Mouse (Mus musculus): ENCODE measurements around the gene Acot7.

Gene Acot7

DNA sequence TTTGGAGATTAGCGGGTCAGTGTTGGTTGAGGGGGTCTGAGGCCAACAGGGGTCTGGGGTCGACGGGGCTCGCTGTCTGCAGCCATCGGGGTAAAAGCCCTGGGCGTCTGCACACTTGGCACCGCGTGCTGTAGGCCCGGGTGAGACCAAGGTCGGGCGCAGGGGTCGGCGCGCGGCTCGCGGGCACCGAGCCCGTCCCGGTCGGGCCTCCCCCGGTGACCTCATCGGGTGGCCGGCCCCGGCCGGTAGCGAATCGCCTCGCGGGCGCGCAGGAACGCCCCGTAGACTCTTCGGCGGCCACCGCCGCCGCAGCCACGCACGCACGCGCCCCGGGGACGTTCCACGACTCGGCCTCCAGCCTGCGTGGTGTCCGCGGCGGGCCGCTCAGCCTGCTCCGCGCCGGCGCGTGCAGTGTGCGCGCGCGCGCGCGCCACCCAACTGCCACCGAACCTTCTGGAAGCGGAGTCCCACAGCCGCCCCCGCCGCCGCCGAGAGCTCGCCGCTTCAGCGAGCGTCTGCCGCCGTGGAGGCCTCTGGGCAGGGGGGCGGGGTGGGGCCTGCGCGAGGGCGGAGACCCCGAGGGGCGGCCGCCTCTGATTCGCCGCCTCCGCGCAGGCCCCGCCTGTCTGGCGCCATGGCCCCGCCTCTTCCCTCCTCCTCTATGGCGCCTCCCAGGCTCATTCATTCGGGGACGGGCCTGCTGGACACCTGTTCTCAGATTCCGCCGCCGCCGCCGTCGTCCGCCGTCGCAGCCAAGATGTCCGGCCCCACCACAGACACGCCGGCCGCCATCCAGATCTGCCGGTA is at the start of gene Acot7:
Gene Acot7 (plus strand): TSS at position 598 of the 807 bp plus-strand sequence.
- DNase-seq (ENCODE audit: low spot score in 2 of 2), result peak; percentile 76 to 92

DNA sequence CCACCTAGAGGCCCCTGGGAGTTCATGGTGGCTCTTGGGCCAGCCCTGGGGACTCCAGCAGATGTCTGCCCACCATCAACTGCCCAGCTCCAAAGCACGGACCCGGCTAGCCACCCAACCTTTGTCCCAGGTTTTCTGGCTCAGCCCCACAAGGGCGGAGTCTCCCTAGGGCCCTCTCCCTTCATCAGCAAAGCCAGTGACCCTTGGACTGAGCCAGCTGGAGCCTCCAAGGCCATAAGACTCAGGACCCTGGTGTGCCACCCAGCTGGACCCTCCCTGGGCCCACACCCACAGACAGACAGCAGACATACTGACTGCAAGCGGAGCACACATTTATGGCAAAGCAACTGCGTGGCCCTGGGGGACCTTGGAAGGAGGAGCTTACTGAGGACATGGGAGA is 49.1 kb upstream of the Acot7 start:
- no peak for DNase-seq (ENCODE audit: low spot score in 2 of 2)

DNA sequence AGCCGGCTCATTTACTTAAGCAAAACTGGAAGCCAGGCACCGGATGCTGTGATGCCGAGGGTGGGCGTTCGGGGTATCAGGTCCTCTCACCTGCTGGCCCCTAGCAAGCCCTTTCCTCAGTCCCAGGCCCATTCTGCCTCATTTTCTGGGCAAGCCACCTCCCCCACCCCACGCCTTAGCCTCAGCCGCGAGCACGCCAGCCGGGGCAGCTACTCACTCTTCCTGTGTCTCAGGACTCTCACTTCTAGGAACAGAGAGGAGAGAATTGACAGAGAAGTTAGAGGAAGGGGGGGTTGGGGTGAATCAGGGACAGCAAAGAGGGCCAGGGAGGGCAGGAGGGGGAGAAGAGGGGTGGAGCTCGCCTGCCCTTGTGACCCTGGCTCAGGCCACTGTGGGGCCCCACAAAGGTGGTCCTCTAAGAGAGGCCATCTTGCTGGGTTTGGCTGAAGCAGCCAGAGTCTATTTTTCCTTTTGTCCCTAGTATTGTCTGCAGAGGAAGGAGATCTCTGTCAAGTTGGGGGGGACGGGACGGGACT is 48.5 kb upstream of the Acot7 start:
- no peak for DNase-seq (ENCODE audit: low spot score in 2 of 2)

- peak in 1 of 2 experiments; percentile 72 for DNase-seq (ENCODE audit: low spot score in 2 of 2)
Observed at GRCm38 (mm10) chr4:152130771-152131653, 46.9 kb upstream of the Acot7 start.

- no peak for DNase-seq (ENCODE audit: low spot score in 2 of 2)
Observed at GRCm38 (mm10) chr4:152131809-152132771, 45.8 kb upstream of the Acot7 start.

DNA sequence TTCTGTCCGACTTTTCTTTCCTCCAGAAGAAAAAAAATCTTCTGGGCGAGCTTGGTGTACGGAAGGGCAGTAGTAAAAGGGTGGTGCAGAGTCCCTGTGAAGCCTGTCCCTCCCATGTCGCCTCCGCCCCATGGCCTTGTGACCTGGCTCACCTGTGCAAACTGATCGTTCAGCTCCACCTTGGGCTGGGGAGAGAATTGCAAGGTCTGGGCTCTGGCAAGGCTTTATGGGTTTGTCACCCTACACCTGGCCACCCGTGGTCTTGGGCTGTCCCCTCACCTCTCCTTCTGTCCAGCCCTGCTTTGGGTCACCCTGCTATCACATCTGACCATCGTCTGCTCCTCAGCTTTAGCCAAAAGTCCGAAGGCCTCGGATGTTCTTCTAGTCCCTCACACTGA is 45.2 kb upstream of the Acot7 start:
- DNase-seq (ENCODE audit: low spot score in 2 of 2), result no peak

DNA sequence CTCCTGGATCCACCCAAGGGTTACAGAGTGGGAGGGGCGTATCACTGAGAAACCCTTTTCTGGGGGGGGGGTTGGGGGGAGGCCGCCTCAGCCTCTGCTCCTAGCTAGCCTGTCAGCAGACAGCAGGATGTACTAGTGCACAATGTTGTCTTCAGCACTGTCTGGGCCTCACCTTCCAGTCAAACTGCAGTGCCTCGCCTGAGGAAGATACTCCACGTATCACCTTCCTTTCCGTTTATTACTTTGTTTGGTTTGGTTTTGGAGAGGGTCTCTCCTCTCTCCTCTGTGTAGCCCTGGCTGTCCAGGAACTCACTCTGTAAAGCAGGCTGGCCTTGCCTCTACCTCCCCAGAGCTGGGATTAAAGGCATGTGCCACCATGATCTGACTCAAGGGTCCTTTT is 44.7 kb upstream of the Acot7 start:
- no peak for DNase-seq (ENCODE audit: low spot score in 2 of 2)

DNA sequence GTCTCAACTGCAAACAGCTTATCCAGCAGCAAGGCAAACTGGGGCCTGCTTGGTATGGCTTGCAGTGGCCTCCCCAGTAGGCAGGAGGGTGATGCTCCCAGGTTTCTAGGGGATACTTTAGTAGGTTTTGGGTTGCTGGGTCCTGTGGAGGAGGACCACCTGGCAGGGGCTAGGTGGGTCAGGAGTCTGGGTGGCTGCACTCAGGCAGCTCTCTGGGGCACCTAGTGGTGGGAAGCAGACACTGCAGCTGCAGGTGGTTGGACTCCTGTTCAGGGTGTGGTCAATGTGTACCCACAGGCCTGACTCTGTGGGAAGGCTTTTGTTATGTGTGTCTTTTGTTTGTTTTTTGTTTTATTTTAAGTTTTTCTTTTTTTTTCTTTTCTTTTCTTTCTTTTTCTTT is 43.4 kb upstream of the Acot7 start:
- peak in 1 of 2 experiments; percentile 76 for DNase-seq (ENCODE audit: low spot score in 2 of 2)

- no peak for DNase-seq (ENCODE audit: low spot score in 2 of 2)
Observed at GRCm38 (mm10) chr4:152135363-152135762, 42.6 kb upstream of the Acot7 start.

GRCm38 (mm10) chr4:152136112-152136875 is 41.6 kb upstream of the Acot7 start:
- DNase-seq (ENCODE audit: low spot score in 2 of 2), result no peak

DNA sequence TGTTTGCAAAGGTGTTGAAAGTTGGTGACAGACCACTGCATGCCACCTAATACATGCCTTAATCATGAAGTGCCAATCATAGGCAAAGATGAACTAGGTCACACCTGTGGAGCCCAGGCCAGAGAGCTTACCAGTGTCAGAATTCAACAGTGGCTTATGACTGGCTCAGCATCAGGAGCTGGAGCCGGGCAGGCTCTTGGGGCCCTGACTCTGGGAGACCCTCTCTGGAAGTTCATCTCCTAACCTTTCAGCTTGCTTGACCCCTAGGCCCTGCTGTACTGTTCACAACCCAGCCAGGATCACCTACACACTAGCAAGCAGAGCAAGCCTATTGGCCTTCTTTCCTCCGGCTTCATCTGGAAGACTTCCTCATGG is 41.1 kb upstream of the Acot7 start:
- DNase-seq (ENCODE audit: low spot score in 2 of 2), result no peak

DNA sequence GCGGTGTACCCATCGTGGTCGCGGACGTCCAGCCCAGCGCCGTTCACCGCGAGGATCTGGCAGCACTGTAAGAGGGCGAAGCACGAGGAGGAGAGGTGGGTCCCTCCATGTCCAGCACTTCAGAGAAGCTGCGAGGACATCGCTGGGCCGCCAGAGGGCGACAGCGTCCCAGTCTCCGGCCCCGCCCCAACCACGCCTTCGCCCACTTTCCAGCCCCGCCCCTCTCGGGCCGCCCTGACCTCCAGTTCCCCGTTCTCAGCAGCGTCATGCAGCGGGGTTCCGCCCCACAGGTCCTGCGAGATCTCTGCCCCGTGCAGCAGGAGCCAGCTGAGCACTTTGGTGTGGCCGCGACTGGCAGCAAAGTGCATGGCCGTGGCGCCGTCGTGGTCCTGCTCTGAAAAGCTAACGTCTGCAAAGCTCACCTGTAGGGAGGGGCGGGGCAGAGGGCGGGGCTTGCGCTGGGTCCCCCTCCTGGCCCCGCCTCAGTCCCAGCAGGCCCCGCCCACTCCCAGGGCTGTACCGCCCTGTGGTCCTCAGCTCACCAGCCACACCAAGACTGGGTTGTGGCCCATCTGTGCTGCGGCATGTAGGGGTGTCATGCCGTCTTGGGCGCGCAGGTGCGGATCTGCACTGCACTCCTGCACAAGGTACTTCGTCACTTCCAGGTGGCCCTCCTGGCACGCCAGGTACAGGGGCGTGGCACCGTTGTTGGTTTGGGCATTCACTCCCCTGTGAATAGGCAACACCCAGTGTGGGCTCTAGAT is 39.3 kb upstream of the Acot7 start:
- DNase-seq (ENCODE audit: low spot score in 2 of 2), result peak; percentile 82 to 94

DNA sequence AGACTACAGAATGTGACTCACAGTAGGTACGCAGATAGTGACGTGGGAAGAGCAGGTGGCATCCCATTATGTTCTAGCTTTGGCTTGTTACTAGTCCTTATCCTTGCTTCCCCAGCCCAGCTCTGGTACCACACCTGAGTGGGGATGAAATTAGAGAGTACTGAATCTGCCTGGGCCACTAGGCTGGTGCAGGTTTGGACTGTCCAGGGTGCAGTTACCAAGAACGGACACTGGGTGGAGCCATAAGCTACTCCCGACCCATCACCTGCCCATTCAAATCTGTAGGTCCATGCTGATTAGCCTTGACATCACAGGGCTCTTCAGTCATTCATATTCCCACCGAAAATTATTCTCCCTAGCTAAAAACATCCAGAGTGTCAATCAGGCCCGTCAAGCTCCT is 37.5 kb upstream of the Acot7 start:
- peak; percentile 51 to 75 for DNase-seq (ENCODE audit: low spot score in 2 of 2)

- no peak for DNase-seq (ENCODE audit: low spot score in 2 of 2)
Observed at GRCm38 (mm10) chr4:152141521-152142135, 36.3 kb upstream of the Acot7 start.

DNA sequence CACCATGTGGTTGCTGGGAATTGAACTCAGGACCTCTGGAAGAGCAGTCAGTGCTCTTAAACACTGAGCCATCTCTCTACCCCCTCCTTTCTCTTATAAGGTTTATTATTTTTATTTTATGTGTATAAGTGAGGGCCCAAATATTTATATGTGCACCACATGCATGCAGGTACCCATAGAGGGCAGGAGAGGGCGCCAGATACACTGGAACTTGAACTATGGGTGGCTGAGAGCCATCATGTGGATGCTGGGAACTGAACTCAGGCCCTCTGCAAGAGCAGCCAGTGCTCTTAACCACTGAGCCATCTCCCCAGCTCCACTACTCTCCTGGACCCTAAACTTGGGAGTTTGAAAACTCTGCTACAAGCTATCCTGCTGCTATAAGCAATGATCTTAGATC is 34.3 kb upstream of the Acot7 start:
- DNase-seq (ENCODE audit: low spot score in 2 of 2), result no peak

GRCm38 (mm10) chr4:152145473-152145872 is 32.5 kb upstream of the Acot7 start:
- DNase-seq (ENCODE audit: low spot score in 2 of 2), result no peak

DNA sequence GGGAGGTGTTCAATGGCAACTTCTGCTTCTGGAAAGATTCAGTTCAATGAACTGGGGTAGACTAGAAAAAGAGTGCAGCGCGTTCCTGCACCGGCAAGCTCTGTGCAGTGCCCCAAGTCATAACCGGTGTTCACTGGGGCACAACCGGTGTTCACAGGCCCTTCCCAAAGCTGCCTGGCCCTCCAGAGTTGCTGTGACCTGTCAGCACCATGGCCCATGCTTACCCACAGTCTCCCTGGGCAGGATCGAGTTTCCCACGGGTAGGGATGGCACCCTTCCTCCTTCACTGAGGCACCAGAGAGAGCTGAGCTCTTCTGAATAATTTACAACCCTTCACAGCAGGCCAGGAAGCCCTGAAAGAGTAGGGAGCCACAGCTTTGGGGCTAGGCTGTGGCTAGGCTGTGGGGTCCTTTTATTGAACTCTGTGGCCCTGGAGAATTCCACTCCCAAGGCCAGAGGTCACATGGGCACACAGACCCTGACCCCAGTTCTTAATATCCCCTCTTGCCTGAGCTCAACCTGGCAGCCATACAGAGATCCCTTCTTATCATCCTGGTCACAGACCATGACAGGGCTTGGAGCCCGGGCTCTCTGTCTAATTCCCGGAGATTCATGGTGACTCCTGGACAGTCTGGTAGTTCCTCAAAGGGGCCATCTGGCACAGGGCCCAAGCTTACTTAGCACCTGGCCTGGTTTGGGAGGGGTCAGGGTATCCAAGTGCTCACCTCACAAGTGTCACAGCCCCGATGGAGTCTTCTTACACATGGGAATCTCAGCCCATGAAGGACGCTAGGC is 31.7 kb upstream of the Acot7 start:
- DNase-seq (ENCODE audit: low spot score in 2 of 2), result no peak

- DNase-seq (ENCODE audit: low spot score in 2 of 2), result no peak
Observed at GRCm38 (mm10) chr4:152150546-152150945, 27.4 kb upstream of the Acot7 start.

Measured in spleen, postnatal 10 days (tissue).